Mouse (Mus musculus) E14TG2a.4 (cell line): ENCODE data around the gene Gm44965.

Experiments
- CTCF ChIP-seq: conservative IDR thresholded peaks from 2 replicates; pipeline ENCODE4 v1.5.1; 2014; ENCODE audit warnings: low read length
- NANOG ChIP-seq: IDR thresholded peaks from 2 replicates; pipeline ENCODE4 v1.6.1; 2014; ENCODE audit warnings: borderline replicate concordance, low read length, mixed read lengths
- POU5F1 ChIP-seq: IDR thresholded peaks from 2 replicates; pipeline ENCODE4 v1.6.1; 2014; ENCODE audit warnings: low read length, borderline replicate concordance

GRCm38 (mm10) chr6:48565693-48566310 lies 27.9 kb upstream of the Gm44965 start:
- TF ChIP-seq CTCF (no peak), POU5F1 (no peak), NANOG (no peak)
